In the genomic region with DNA sequence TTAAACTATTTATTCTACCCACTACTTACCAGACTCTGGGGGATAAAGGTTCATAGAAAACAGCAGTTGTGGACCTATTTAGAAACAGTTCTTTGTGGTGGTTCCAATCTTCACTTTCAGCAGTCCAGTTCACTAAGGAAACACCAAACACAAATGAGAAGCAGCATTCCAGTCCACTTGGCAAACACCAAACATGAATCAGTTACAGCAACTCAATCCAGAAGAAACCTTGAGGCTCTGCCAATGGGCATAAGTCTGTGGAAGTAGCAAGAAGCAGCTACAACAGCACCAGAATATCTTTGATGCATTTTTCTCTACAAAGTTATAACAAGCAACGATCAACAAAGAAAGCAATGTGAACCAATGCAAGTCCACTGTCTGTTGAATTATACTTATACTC, we compare ENCODE assay signal across 14 mouse cellular contexts.
DNase-seq lines count a peak whose midpoint lies in the region; ATAC-seq lines count a peak whose summit lies in the region.
"Had no signal": no experiment of that assay in that cellular context is flagged by ENCODE, and none has a peak within 500 bp of the region (broad histone marks: within the 10 kb centered on the region; RNA-seq: fewer than 3 reads in every experiment).

No protein-coding gene starts in this region.

- no peak for ATAC-seq in cerebellum, adult (ENCODE audit: insufficient number of reproducible peaks, low FRiP score, low TSS enrichment)
- ATAC-seq: liver, postnatal 0 days had no signal

- intact Hi-C loops in left cerebral cortex, postnatal 25 days (cut with DNase I) = no loop called here
- intact Hi-C loops in heart, postnatal 14 days (cut with DNase I) = no loop called here

- peak; percentile 2 for DNase-seq in cerebellum, adult 9-11 months
- peak; percentile 15 for DNase-seq in layer of hippocampus, adult 11-12 months (ENCODE audit: low spot score)
- no peak for DNase-seq in layer of hippocampus, postnatal 36 days
- peak; percentile 35 to 58 for DNase-seq in right cerebral cortex, postnatal 10 days (ENCODE audit: low spot score in 2 of 2)
- no peak for DNase-seq in right cerebral cortex, postnatal 4 days
- peak; percentile 2 to 39 for DNase-seq in left cerebral cortex, postnatal 25 days (ENCODE audit: low spot score in 2 of 2)
- no peak for DNase-seq in heart, postnatal 14 days
- DNase-seq: B cell, adult 2 months; heart, postnatal 36 days; kidney, adult 2 months; liver, postnatal 0 days; midbrain, embryonic 14.5 days; thymus, adult 2 months had no signal

Comparison
In these comparisons a context has a peak if more than half of its experiments do, and no peak if none do; other contexts are left out.
1. DNase-seq: peak in cerebellum, adult 9-11 months (single experiment), layer of hippocampus, adult 11-12 months (single experiment), right cerebral cortex, postnatal 10 days (2 of 2) and left cerebral cortex, postnatal 25 days (2 of 2); none in layer of hippocampus, postnatal 36 days (0 of 2), right cerebral cortex, postnatal 4 days (single experiment) and heart, postnatal 14 days (0 of 2).